Mouse (Mus musculus) heart, postnatal 0 days (tissue): ENCODE data around the gene Radil.

ENCODE experiments used
- CTCF ChIP-seq: IDR thresholded peaks from 2 replicates; pipeline ENCODE4 v1.5.1; 2016; ENCODE audit warnings: antibody characterized with exemption, control low read depth, low read depth
- EP300 ChIP-seq: IDR thresholded peaks from 2 replicates; pipeline ENCODE4 v1.6.1; 2016; ENCODE audit warnings: antibody characterized with exemption, low read depth

DNA sequence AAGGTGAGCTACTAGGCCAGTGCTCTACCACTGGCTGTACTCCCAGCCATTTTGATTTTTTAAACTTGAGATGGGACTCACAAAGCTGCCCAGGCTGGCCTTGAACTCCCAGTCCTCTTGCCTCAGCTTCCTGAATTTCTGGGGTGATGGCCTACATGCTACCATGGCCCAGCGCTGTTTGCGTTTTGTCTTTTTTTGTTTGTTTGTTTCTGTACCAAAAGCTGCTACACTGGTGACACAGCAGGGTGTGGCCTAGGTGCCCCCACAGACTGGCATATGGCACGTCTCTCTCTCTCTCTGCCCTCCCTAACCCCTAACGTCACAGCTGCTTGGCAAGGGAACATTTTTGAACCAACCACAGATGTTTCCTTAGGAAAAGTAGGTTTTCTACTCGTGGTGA is 91.1 kb downstream of the Radil start:
- TF ChIP-seq CTCF: no peak
- no peak for TF ChIP-seq EP300
